In genomic region chr11:62610304-62610703, GRCm38 (mm10) we compare ENCODE assay signal across 34 mouse cellular contexts.
"Had no signal": no experiment of that assay in that cellular context is flagged by ENCODE, and none has a peak within 500 bp of the region (broad histone marks: within the 10 kb centered on the region; RNA-seq: fewer than 3 reads in every experiment).

No protein-coding gene starts in this region.

- H3K4me2 ChIP-seq: heart, embryonic 11.5 days; heart, embryonic 12.5 days; heart, embryonic 13.5 days; heart, embryonic 15.5 days; hindbrain, embryonic 12.5 days; hindbrain, embryonic 13.5 days; hindbrain, embryonic 14.5 days; hindbrain, embryonic 15.5 days; intestine, embryonic 15.5 days; kidney, embryonic 15.5 days had no signal

- DNase-seq: heart, postnatal 14 days; heart, postnatal 36 days; heart, postnatal 4 days; kidney, adult 11 months; kidney, adult 18-20 months; kidney, adult 2 months; kidney, adult 8-10 months; kidney, adult 9 months; kidney, postnatal 10 days; kidney, postnatal 14 days; kidney, postnatal 25 days; kidney, postnatal 36 days; kidney, postnatal 4 days; layer of hippocampus, adult 9-11 months; layer of hippocampus, postnatal 36 days had no signal

- H3K27ac ChIP-seq: heart, embryonic 13.5 days; heart, embryonic 15.5 days; hindbrain, embryonic 10.5 days; hindbrain, embryonic 12.5 days; hindbrain, embryonic 13.5 days; hindbrain, embryonic 14.5 days; hindbrain, embryonic 15.5 days; hindbrain, postnatal 0 days; intestine, embryonic 15.5 days; kidney, embryonic 15.5 days; kidney, postnatal 0 days; layer of hippocampus, adult 2 months; left cerebral cortex, adult 2 months had no signal

- H3K9me3 ChIP-seq: heart, embryonic 12.5 days; heart, embryonic 13.5 days; heart, embryonic 15.5 days; hindbrain, embryonic 10.5 days; hindbrain, embryonic 12.5 days; hindbrain, embryonic 13.5 days; hindbrain, embryonic 15.5 days; intestine, embryonic 15.5 days; kidney, embryonic 15.5 days had no signal

- H3K27me3 ChIP-seq: heart, embryonic 12.5 days; heart, embryonic 13.5 days; heart, embryonic 15.5 days; hindbrain, embryonic 12.5 days; hindbrain, embryonic 13.5 days; hindbrain, embryonic 15.5 days; intestine, embryonic 15.5 days; kidney, embryonic 15.5 days had no signal

- H3K4me3 ChIP-seq: heart, embryonic 12.5 days; heart, embryonic 13.5 days; heart, embryonic 15.5 days; hindbrain, embryonic 10.5 days; hindbrain, embryonic 12.5 days; hindbrain, embryonic 13.5 days; hindbrain, embryonic 15.5 days; intestine, embryonic 15.5 days; kidney, embryonic 15.5 days; layer of hippocampus, adult 2 months; left cerebral cortex, adult 2 months had no signal

- H3K9ac ChIP-seq: heart, embryonic 12.5 days; heart, embryonic 13.5 days; heart, embryonic 15.5 days; hindbrain, embryonic 12.5 days; hindbrain, embryonic 13.5 days; hindbrain, embryonic 14.5 days; hindbrain, embryonic 15.5 days; intestine, embryonic 15.5 days; kidney, embryonic 15.5 days had no signal

- ATAC-seq: hindbrain, embryonic 16.5 days; hindbrain, postnatal 0 days; inflammation-experienced regulatory T-cells, adult 6 months; intestine, embryonic 15.5 days; intestine, embryonic 16.5 days; intestine, postnatal 0 days had no signal
